Mouse (Mus musculus) forebrain, embryonic 10.5 days (tissue): Measurements from ENCODE around the gene Ralgps1. TPM values are rescaled to one million over a fixed set of nuclear protein-coding genes. Genes with fewer than 3 reads are reported as not detected.

Experiments
- DNase-seq: peaks from one replicate; pipeline ENCODE4 v3.0.0-alpha.2; 2017; ENCODE audit warnings: low spot score; ENCODE audit errors: extremely low spot score
- H3K27ac ChIP-seq: fragments of 300-500 bp; sonication (generic); 2 replicates; pipeline ENCODE4 v1.5.1; 2016; ENCODE audit warnings: mild to moderate bottlenecking
- H3K27me3 ChIP-seq: fragments of 300-500 bp; sonication (generic); 2 replicates; pipeline ENCODE4 v1.6.1; 2016; ENCODE audit warnings: mild to moderate bottlenecking; ENCODE audit not compliant: poor library complexity, severe bottlenecking
- H3K36me3 ChIP-seq: fragments of 300-500 bp; sonication (generic); replicated peaks from 2 replicates; pipeline ENCODE4 v1.6.1; 2016; ENCODE audit warnings: mild to moderate bottlenecking, moderate library complexity
- H3K4me1 ChIP-seq: fragments of 300-500 bp; sonication (generic); 2 replicates; pipeline ENCODE4 v1.6.1; 2016
- H3K4me3 ChIP-seq: fragments of 300-500 bp; sonication (generic); 2 replicates; pipeline ENCODE4 v1.5.1; 2016; ENCODE audit warnings: mild to moderate bottlenecking, moderate library complexity
- H3K9me3 ChIP-seq: fragments of 300-500 bp; sonication (generic); 2 replicates; pipeline ENCODE4 v1.6.1; 2016; ENCODE audit warnings: mild to moderate bottlenecking, moderate library complexity
- WGBS: fragments of 180-500 bp; shearing (Covaris S2); methylation state at CpG from one replicate; pipeline ENCODE4 v1.1.7; 2016; 5-methylcytosine and 5-hydroxymethylcytosine counted together
- polyA plus RNA-seq: library from polyadenylated mRNA; unstranded; fragments of >200 nt; fragmentation: Nextera tagmentation; extraction: Ambion mirVana; gene quantifications from 2 replicates; pipeline ENCODE4 v1.2.1, GENCODE M21; 2016

Gene Ralgps1
- polyA plus RNA-seq, 1 experiment from 2014 or later, result 6.9 TPM

DNA sequence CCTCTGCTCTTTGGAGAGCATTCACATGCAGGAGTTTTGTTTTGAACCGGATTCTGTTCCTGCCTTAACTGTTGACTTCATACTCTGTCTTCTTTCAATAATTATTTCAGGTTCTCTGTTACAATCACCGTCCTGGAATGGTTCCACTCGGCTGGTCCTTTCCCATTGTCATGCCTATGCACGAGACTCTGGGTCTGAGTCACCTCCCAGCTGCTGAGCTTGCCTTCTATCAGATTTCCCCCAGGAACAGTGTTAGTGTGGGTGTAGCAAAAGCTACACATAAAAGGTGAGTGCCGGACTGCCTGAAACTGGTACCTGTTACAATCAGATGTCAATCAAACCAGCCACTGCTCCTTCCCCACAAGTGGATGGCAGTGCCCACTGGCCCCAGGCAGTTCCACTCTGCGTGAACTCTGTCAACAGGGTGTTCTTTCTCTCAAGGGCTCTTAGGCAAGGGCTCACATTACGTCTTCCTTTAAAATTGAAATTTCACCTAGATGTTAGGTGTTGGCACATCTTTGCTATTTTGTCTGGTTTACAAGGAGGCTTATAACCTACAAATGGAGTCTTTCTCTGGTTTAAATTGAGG lies 13.9 kb downstream of the Ralgps1 start:
- Histone ChIP-seq H3K36me3 (0 out of 2 replicates have a peak, but pooled peaks cover 3% of the 10 kb centered on the region), H3K4me3 (no peak overlapping the region), H3K4me1 (peaks cover 11% of the 10 kb centered on the region), H3K9me3 (no peaks in the 10 kb centered on the region; the same call in 1 of the 2 replicates), H3K27me3 (no peaks in the 10 kb centered on the region), H3K27ac (no peak overlapping the region)
- 89% methylated on average over 7 of the region's 7 CpGs for WGBS
- DNase-seq, result no peak

DNA sequence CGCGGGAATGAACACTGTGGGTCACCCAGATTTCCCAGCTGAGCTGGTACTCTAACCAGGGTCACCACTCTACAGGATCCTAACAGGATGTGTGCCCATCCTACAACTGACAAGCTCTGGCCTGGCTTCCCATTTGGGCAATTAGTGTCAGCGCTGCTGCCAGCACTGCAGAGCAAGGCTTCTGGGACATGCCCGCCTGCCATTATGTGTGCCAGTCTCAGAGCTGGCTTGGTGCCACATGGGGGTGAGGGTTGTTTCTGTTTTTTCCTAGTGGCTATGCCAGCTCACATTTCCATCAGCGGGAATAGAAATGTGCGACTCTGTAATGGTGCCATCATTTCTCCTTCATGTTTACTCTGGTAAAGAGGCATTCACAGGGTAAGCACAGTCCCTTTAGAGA lies 15.7 kb downstream of the Ralgps1 start:
- WGBS, result 93% methylated on average over 6 of the region's 6 CpGs
- H3K27me3 ChIP-seq, result no peaks in the 10 kb centered on the region

DNA sequence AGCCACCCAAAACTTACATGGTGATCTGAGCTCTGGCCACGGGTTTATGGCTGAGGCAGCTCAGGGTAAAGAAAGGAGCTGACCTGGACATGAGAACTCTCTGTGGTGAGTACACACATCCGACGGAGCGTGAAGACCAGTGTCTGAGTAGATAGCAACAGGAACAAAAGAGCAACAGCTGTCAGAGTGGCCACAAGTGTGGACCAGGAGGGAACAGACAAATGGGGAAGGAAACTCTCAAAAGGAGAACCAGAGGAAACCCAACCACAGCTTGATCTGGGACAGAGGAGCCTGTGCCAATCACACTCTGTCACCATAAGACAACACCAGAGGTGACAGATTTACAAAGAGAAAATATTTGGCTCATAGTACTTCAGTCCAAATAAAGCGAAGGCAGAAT lies 17.9 kb downstream of the Ralgps1 start:
- Histone ChIP-seq H3K4me1 (peaks cover 15% of the 10 kb centered on the region), H3K36me3 (no peaks in the 10 kb centered on the region), H3K9me3 (no peaks in the 10 kb centered on the region), H3K27me3 (no peaks in the 10 kb centered on the region), H3K4me3 (no peak overlapping the region), H3K27ac (no peak overlapping the region)
- WGBS, result 73% methylated on average over 5 of the region's 5 CpGs
- no peak for DNase-seq

More for the DNA sequence above, 15.7 kb downstream of the Ralgps1 start:
- H3K4me3 ChIP-seq, result no peak overlapping the region
- no peak overlapping the region for H3K27ac ChIP-seq
- 0 out of 2 replicates have a peak, but pooled peaks cover 3% of the 10 kb centered on the region for H3K36me3 ChIP-seq
- peaks cover 15% of the 10 kb centered on the region for H3K4me1 ChIP-seq
- no peaks in the 10 kb centered on the region; the same call in 1 of the 2 replicates for H3K9me3 ChIP-seq
- DNase-seq, result no peak

DNA sequence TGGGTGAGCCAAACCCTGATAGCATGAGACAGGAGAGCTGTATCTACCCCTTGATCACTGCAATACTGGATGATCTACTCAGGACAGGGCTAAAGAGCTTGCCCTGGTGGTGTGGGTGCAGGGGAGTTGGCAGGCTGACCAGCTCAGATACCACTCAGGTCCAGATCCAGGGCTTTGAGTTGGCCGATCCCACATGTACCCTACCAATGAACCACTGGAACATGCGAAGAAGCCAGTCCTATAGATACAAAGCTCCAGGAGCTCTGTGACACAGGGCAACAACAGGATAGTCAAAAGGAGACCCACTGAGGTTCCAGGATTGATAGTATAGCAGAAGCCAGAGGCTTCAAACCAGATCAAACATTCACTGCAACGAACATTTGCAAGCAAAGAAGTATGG lies 19.8 kb downstream of the Ralgps1 start:
- H3K4me1 ChIP-seq, result peaks cover 20% of the 10 kb centered on the region
- no peaks in the 10 kb centered on the region for H3K27me3 ChIP-seq
- DNase-seq, result no peak
- 93% methylated on average over 3 of the region's 3 CpGs for WGBS
- no peak overlapping the region for H3K4me3 ChIP-seq
- no peaks in the 10 kb centered on the region for H3K36me3 ChIP-seq
- no peak overlapping the region for H3K27ac ChIP-seq
- H3K9me3 ChIP-seq, result no peaks in the 10 kb centered on the region

DNA sequence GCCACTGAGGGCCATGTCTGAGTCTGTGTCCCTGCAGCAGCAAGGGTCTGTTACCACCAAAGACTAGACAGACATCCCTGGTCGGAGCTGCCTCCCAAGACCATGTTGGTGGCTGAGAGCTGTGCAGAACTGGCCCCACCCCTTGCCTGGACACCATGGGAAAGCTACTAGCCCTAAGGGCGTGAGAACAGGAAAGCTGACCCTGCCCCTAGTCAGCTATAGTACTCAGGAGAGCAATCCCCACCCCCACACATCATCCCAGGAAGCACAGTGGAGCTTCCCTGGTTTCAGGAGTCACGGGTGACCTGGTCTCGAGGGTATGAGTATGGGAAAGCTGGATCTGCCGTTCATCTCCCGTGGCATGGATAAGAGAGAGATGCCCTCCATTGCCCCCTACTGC lies 20.4 kb downstream of the Ralgps1 start:
- H3K9me3 ChIP-seq, result no peaks in the 10 kb centered on the region
- no peaks in the 10 kb centered on the region for H3K27me3 ChIP-seq
- no peak overlapping the region for H3K4me3 ChIP-seq
- peaks cover 25% of the 10 kb centered on the region for H3K4me1 ChIP-seq
- no peak for DNase-seq
- no peak overlapping the region for H3K27ac ChIP-seq
- 85% methylated on average over 6 of the region's 6 CpGs for WGBS
- no peaks in the 10 kb centered on the region for H3K36me3 ChIP-seq

DNA sequence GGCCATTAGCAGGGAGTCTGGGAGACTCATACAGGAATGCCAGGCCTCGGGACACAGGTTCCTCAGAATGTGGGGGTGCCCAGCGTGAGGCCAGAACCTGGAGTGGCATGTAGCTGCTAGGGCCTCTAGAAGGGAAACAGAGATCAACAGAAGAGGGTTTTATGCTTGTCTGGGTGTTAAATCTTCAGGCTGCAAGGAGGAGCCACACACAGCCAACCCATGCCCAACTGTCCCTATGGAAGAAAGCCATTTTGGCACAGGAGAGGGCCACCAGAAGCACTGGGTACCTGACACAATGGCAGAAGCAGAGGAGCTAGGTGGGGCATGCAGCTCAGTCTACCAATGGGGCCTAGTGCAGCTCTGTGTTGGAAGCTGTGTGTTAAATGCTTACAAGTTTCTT lies 21.7 kb downstream of the Ralgps1 start:
- peaks cover 36% of the 10 kb centered on the region for H3K4me1 ChIP-seq
- no peak overlapping the region for H3K4me3 ChIP-seq
- WGBS, result 61% methylated on average over 2 of the region's 2 CpGs
- H3K27ac ChIP-seq, result no peak overlapping the region
- H3K27me3 ChIP-seq, result no peaks in the 10 kb centered on the region
- H3K36me3 ChIP-seq, result no peaks in the 10 kb centered on the region
- H3K9me3 ChIP-seq, result no peaks in the 10 kb centered on the region
- DNase-seq, result no peak

DNA sequence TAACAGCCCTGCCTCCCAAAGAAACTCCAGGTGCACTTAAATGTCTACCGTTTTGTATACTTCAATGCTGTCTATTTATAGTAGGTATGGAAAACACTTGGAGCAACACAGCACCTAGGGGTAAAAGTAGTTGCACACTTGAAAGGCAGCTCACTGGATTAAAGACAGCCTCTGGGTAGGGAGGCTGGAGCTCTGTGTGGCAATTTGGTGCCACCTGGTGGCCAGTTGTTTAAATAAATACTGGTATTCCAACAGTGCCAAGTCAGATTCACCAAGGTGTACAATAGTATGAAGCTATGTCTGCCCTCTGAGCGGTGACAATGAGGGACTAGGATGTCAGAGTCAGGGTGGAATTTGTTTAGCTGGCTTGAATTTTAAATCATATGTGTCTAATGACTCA lies 22.2 kb downstream of the Ralgps1 start:
- H3K4me1 ChIP-seq, result peaks cover 38% of the 10 kb centered on the region
- peak; percentile 66 for DNase-seq
- H3K36me3 ChIP-seq, result no peaks in the 10 kb centered on the region
- 32% methylated on average over 2 of the region's 2 CpGs for WGBS
- no peaks in the 10 kb centered on the region for H3K27me3 ChIP-seq
- no peaks in the 10 kb centered on the region for H3K9me3 ChIP-seq
- no peak overlapping the region for H3K27ac ChIP-seq
- H3K4me3 ChIP-seq, result no peak overlapping the region

DNA sequence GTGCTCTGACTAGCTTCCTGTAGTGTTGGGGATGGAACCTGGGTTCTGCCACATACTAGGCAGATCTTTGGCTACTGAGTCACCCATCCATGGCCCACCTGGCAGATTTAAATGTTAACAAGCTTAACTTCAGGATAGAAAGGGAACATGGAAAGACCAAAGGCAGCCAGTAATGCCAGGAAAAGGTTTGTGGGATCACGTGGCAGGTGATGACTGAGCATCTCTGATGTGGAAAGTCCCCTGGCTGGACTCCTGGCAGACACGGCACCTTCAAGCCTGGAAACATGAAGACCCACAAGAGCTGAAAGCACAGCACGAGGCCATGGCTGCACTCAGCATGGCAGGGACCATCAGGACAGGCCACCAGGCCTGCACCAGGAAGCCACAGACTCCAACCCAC lies 23.0 kb downstream of the Ralgps1 start:
- no peaks in the 10 kb centered on the region for H3K36me3 ChIP-seq
- peaks cover 32% of the 10 kb centered on the region for H3K4me1 ChIP-seq
- no peak overlapping the region for H3K27ac ChIP-seq
- no peak overlapping the region for H3K4me3 ChIP-seq
- DNase-seq, result no peak
- WGBS, result 82% methylated on average over 3 of the region's 3 CpGs
- H3K27me3 ChIP-seq, result no peaks in the 10 kb centered on the region
- no peaks in the 10 kb centered on the region for H3K9me3 ChIP-seq

DNA sequence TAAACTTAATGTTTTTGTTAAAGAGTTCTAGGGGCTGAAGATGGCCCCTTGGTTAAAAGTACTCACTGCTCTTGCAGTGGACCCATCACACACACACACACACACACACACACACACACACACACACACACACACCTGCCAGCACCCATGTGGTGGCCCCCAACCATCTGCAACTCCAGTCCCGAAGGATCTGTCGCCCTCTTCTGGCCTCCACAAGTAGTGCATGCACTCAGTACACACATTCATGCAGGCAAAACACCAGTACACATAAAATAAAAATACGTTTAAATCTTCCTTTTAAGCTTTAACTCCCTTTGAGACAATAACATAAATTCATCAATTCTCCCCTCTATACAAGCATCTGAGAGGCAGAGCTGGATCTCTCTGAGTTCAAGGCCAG lies 23.7 kb downstream of the Ralgps1 start:
- H3K27me3 ChIP-seq, result no peaks in the 10 kb centered on the region
- no peaks in the 10 kb centered on the region for H3K36me3 ChIP-seq
- peaks cover 37% of the 10 kb centered on the region for H3K4me1 ChIP-seq
- no peaks in the 10 kb centered on the region for H3K9me3 ChIP-seq
- H3K4me3 ChIP-seq, result no peak overlapping the region
- WGBS, result 32% methylated on average over 3 of the region's 3 CpGs
- H3K27ac ChIP-seq, result no peak overlapping the region
- peak; percentile 45 for DNase-seq

DNA sequence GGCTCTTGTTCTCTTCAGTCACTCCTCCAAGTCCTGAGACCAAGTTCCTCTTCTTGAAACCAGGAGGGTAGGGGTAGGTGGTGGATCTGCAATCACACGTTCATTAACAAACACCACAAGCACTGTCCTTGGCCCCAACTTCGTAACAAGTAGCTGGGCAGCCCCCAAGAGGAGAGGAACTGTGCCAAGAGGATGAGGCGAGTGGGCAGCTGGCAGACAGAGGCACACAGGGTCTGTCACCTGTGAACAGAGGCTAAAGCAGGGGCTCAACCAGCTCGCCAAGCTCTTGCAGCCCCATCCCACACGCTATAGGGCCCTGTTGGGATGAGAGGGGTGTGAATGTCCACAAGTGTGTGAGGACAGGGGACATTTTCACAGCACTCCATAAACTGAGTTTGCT lies 24.5 kb downstream of the Ralgps1 start:
- Histone ChIP-seq H3K9me3 (no peaks in the 10 kb centered on the region), H3K4me3 (no peak overlapping the region), H3K4me1 (peaks cover 37% of the 10 kb centered on the region), H3K27ac (no peak overlapping the region; the same call in 1 of the 2 replicates), H3K27me3 (no peaks in the 10 kb centered on the region), H3K36me3 (no peaks in the 10 kb centered on the region)
- no peak for DNase-seq
- 85% methylated on average over 5 of the region's 5 CpGs for WGBS

DNA sequence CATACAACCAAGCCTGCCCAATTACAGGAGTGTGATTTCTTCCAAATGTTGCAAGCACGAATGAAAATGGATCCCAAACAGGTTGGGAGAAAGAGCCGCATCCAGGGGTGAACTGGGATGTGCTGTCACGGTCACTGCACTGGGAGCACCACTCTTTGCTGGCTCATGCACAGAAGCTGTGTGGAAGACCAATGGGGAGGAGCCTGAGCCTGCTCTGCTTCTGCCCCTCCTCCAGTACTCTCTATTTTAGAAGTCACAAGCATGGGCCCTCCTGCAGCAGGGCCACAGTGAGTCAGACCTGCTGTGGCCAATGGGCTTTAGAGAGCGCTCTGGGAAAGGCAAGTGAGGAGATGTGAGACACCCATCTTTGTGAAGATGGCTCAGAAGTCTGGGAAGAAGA lies 25.3 kb downstream of the Ralgps1 start:
- no peaks in the 10 kb centered on the region for H3K36me3 ChIP-seq
- no peak for DNase-seq
- H3K9me3 ChIP-seq, result no peaks in the 10 kb centered on the region
- no peaks in the 10 kb centered on the region for H3K27me3 ChIP-seq
- no peak overlapping the region for H3K4me3 ChIP-seq
- peak overlapping the region; percentile 69; the same call in 1 of the 2 replicates for H3K27ac ChIP-seq
- 77% methylated on average over 4 of the region's 4 CpGs for WGBS
- peaks cover 35% of the 10 kb centered on the region for H3K4me1 ChIP-seq

DNA sequence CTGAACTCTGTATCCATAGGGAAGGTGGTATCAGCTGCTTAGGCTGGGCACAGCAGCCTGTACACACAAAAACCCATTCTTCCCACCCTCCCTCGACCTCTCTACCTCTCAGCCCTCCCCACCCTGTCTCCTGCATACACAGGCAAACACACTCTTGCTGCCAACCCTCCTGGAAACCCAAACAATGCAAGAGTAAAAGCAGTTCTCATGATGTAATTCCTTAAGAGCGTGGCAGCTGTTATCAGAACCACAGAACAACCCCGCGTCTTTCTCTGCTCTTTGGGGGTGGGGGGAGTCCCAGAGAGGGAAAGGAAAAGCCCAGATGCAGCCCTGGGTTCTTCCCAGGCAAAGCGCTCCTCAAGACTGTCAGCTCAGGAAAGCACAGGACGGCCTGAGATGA lies 25.8 kb downstream of the Ralgps1 start:
- H3K9me3 ChIP-seq, result no peaks in the 10 kb centered on the region

DNA sequence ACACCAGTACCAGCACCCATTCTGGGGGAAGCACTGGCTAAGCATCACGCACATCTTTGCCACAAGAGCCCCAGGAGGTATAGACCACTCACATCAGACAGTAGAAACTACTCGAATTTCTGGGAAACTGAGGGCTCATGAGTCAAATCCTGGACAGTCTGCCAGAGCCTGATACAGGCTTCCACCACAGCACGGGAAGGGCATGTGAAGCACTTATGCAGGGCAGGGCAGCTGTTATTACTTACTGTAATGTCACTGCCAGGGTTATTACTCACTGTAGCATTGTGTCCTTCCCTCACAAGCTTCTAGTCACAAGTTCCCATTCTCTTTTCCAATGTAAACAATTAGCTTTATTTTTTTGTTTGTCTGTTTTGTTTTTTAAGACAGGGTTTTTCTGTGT lies 27.9 kb downstream of the Ralgps1 start:
- H3K9me3 ChIP-seq, result no peaks in the 10 kb centered on the region
- H3K27me3 ChIP-seq, result no peaks in the 10 kb centered on the region
- H3K36me3 ChIP-seq, result no peaks in the 10 kb centered on the region
- H3K27ac ChIP-seq, result no peak overlapping the region
- H3K4me3 ChIP-seq, result no peak overlapping the region
- peaks cover 33% of the 10 kb centered on the region for H3K4me1 ChIP-seq
- no peak for DNase-seq
- 86% methylated on average over 3 of the region's 3 CpGs for WGBS

More for the DNA sequence above, 25.8 kb downstream of the Ralgps1 start:
- H3K27me3 ChIP-seq, result no peaks in the 10 kb centered on the region
- H3K4me3 ChIP-seq, result no peak overlapping the region
- no peaks in the 10 kb centered on the region for H3K36me3 ChIP-seq
- WGBS, result 80% methylated on average over 6 of the region's 6 CpGs
- DNase-seq, result no peak
- H3K27ac ChIP-seq, result peak overlapping the region; percentile 69; the same call in 1 of the 2 replicates
- peaks cover 33% of the 10 kb centered on the region for H3K4me1 ChIP-seq

DNA sequence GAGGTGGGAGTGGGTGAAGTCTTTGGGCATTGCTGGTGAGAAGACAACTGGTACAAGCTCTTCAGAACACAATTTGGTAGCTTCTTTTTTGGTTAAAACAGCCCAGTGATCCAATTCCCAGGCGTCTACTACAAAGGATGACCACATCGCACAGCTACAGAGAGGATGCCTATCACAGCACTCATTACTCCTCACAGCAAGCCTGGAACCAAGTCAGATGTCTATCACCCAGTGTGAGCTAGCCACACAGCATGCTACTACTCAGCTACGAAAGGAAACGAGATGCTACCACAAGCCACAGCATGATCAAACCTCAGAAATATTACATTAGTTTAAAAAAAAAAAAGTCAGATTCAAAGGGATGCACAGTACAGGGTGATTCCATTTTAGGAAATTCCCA lies 29.1 kb downstream of the Ralgps1 start:
- WGBS, result 87% methylated on average over 4 of the region's 4 CpGs

More for the DNA sequence above, 29.1 kb downstream of the Ralgps1 start:
- Histone ChIP-seq H3K9me3 (no peaks in the 10 kb centered on the region), H3K4me1 (peaks cover 33% of the 10 kb centered on the region), H3K27me3 (no peaks in the 10 kb centered on the region), H3K27ac (no peak overlapping the region), H3K36me3 (no peaks in the 10 kb centered on the region), H3K4me3 (no peak overlapping the region)
- no peak for DNase-seq
